Mouse (Mus musculus): ENCODE measurements at regions not wholly inside any gene's neighbourhood (a gene's known extent, or its start where the extent isn't known, plus 50 kb on each side); places are given as distances from the start of the nearest gene placed in this dataset.
"Not testable (repeated sequence)": the region's sequence is repeated elsewhere in the genome, so short reads cannot be mapped to it uniquely, and the experiment has no call there.

- Histone ChIP-seq H3K4me3 (ENCODE audit: low read depth, low read length) (no peak overlapping the region), H3K36me3 (ENCODE audit: control insufficient read depth, insufficient read depth, low read length) (no peaks in the 10 kb centered on the region), H3K9ac (ENCODE audit: low read length) (no peak overlapping the region), H3K27me3 (ENCODE audit: control insufficient read depth, insufficient read depth, low read length) (no peaks in the 10 kb centered on the region), H3K27ac (replicated peaks; ENCODE audit: low read depth, low read length) (no peak overlapping the region), H3K9me3 (ENCODE audit: control insufficient read depth, low read length) (no peaks in the 10 kb centered on the region), H3K4me2 (ENCODE audit: low read depth, severe bottlenecking) (no peak overlapping the region), H3K4me1 (ENCODE audit: control insufficient read depth, insufficient read depth, low read length) (peaks cover 9% of the 10 kb centered on the region)
- DNase-seq (ENCODE audit: low spot score) (no peak), ATAC-seq (ENCODE audit: insufficient number of reproducible peaks, low FRiP score, low TSS enrichment, low read depth) (no peak)
- WGBS, result 72% methylated on average over 3 of the region's 3 CpGs
Measured at GRCm38 (mm10) chr13:42000966-42001365, 50.9 kb upstream of the Hivep1 start.

GRCm38 (mm10) chr13:41997883-41998282 is 53.9 kb upstream of the Hivep1 start:
- Histone ChIP-seq H3K27ac (replicated peaks; ENCODE audit: low read depth, low read length) (0 out of 2 replicates have a peak overlapping the region, but pooled peaks have one; percentile 15), H3K9ac (ENCODE audit: low read length) (no peak overlapping the region), H3K4me3 (ENCODE audit: low read depth, low read length) (no peak overlapping the region), H3K4me2 (ENCODE audit: low read depth, severe bottlenecking) (peak overlapping the region; percentile 0; the same call in 1 of the 2 replicates), H3K36me3 (ENCODE audit: control insufficient read depth, insufficient read depth, low read length) (no peaks in the 10 kb centered on the region), H3K27me3 (ENCODE audit: control insufficient read depth, insufficient read depth, low read length) (no peaks in the 10 kb centered on the region), H3K9me3 (ENCODE audit: control insufficient read depth, low read length) (no peaks in the 10 kb centered on the region), H3K4me1 (ENCODE audit: control insufficient read depth, insufficient read depth, low read length) (peaks cover 9% of the 10 kb centered on the region)
- peak; percentile 85 for ATAC-seq (ENCODE audit: insufficient number of reproducible peaks, low FRiP score, low TSS enrichment, low read depth)
- 11% methylated on average over 9 of the region's 9 CpGs for WGBS
- DNase-seq (ENCODE audit: low spot score), result peak; percentile 79

- ATAC-seq (ENCODE audit: insufficient number of reproducible peaks, low FRiP score, low TSS enrichment, low read depth), result no peak
- Histone ChIP-seq H3K27me3 (ENCODE audit: control insufficient read depth, insufficient read depth, low read length) (no peaks in the 10 kb centered on the region), H3K9me3 (ENCODE audit: control insufficient read depth, low read length) (no peaks in the 10 kb centered on the region), H3K4me3 (ENCODE audit: low read depth, low read length) (no peak overlapping the region), H3K36me3 (ENCODE audit: control insufficient read depth, insufficient read depth, low read length) (no peaks in the 10 kb centered on the region), H3K9ac (ENCODE audit: low read length) (no peak overlapping the region), H3K4me1 (ENCODE audit: control insufficient read depth, insufficient read depth, low read length) (peaks cover 9% of the 10 kb centered on the region), H3K27ac (replicated peaks; ENCODE audit: low read depth, low read length) (no peak overlapping the region), H3K4me2 (ENCODE audit: low read depth, severe bottlenecking) (no peak overlapping the region)
- no peak for DNase-seq (ENCODE audit: low spot score)
- 65% methylated on average over 3 of the region's 3 CpGs for WGBS
Measured at GRCm38 (mm10) chr13:41994126-41994525, 57.7 kb upstream of the Hivep1 start.

GRCm38 (mm10) chr13:41975918-41976317 is 75.9 kb upstream of the Hivep1 start:
- H3K36me3 ChIP-seq (ENCODE audit: control insufficient read depth, insufficient read depth, low read length), result no peaks in the 10 kb centered on the region
- H3K27me3 ChIP-seq (ENCODE audit: control insufficient read depth, insufficient read depth, low read length), result no peaks in the 10 kb centered on the region
- no peaks in the 10 kb centered on the region for H3K9me3 ChIP-seq (ENCODE audit: control insufficient read depth, low read length)
- H3K4me3 ChIP-seq (ENCODE audit: low read depth, low read length), result no peak overlapping the region
- no peak for ATAC-seq (ENCODE audit: insufficient number of reproducible peaks, low FRiP score, low TSS enrichment, low read depth)
- DNase-seq (ENCODE audit: low spot score), result no peak
- no peak overlapping the region for H3K4me2 ChIP-seq (ENCODE audit: low read depth, severe bottlenecking)
- H3K9ac ChIP-seq (ENCODE audit: low read length), result no peak overlapping the region
- 71% methylated on average over 3 of the region's 3 CpGs for WGBS
- no peak overlapping the region for H3K27ac ChIP-seq (replicated peaks; ENCODE audit: low read depth, low read length)
- H3K4me1 ChIP-seq (ENCODE audit: control insufficient read depth, insufficient read depth, low read length), result no peaks in the 10 kb centered on the region

GRCm38 (mm10) chr13:41962915-41963314 is 88.9 kb upstream of the Hivep1 start:
- 78% methylated on average over 3 of the region's 3 CpGs for WGBS
- no peak for ATAC-seq (ENCODE audit: insufficient number of reproducible peaks, low FRiP score, low TSS enrichment, low read depth)

GRCm38 (mm10) chr13:41960960-41961359 is 90.9 kb upstream of the Hivep1 start:
- H3K36me3 ChIP-seq (ENCODE audit: control insufficient read depth, insufficient read depth, low read length); H3K4me3 ChIP-seq (ENCODE audit: low read depth, low read length); H3K4me1 ChIP-seq (ENCODE audit: control insufficient read depth, insufficient read depth, low read length); DNase-seq (ENCODE audit: low spot score); ATAC-seq (ENCODE audit: insufficient number of reproducible peaks, low FRiP score, low TSS enrichment, low read depth); H3K27ac ChIP-seq (replicated peaks; ENCODE audit: low read depth, low read length); H3K4me2 ChIP-seq (ENCODE audit: low read depth, severe bottlenecking); H3K9me3 ChIP-seq (ENCODE audit: control insufficient read depth, low read length); H3K9ac ChIP-seq (ENCODE audit: low read length); H3K27me3 ChIP-seq (ENCODE audit: control insufficient read depth, insufficient read depth, low read length): not testable (repeated sequence)
- 92% methylated on average over 3 of the region's 3 CpGs for WGBS

More at GRCm38 (mm10) chr13:41962915-41963314, 88.9 kb upstream of the Hivep1 start:
- no peak overlapping the region for H3K4me3 ChIP-seq (ENCODE audit: low read depth, low read length)
- DNase-seq (ENCODE audit: low spot score), result no peak
- no peaks in the 10 kb centered on the region for H3K9me3 ChIP-seq (ENCODE audit: control insufficient read depth, low read length)
- no peaks in the 10 kb centered on the region for H3K4me1 ChIP-seq (ENCODE audit: control insufficient read depth, insufficient read depth, low read length)
- H3K4me2 ChIP-seq (ENCODE audit: low read depth, severe bottlenecking), result no peak overlapping the region
- no peaks in the 10 kb centered on the region for H3K36me3 ChIP-seq (ENCODE audit: control insufficient read depth, insufficient read depth, low read length)
- H3K27ac ChIP-seq (replicated peaks; ENCODE audit: low read depth, low read length), result no peak overlapping the region
- H3K27me3 ChIP-seq (ENCODE audit: control insufficient read depth, insufficient read depth, low read length), result no peaks in the 10 kb centered on the region
- no peak overlapping the region for H3K9ac ChIP-seq (ENCODE audit: low read length)

- no peak for DNase-seq (ENCODE audit: low spot score)
- no peaks in the 10 kb centered on the region for H3K36me3 ChIP-seq (ENCODE audit: control insufficient read depth, insufficient read depth, low read length)
- H3K4me3 ChIP-seq (ENCODE audit: low read depth, low read length), result no peak overlapping the region
- H3K9ac ChIP-seq (ENCODE audit: low read length), result no peak overlapping the region
- WGBS, result 83% methylated on average over 4 of the region's 4 CpGs
- no peaks in the 10 kb centered on the region for H3K4me1 ChIP-seq (ENCODE audit: control insufficient read depth, insufficient read depth, low read length)
- H3K9me3 ChIP-seq (ENCODE audit: control insufficient read depth, low read length), result no peaks in the 10 kb centered on the region
- H3K27me3 ChIP-seq (ENCODE audit: control insufficient read depth, insufficient read depth, low read length), result no peaks in the 10 kb centered on the region
- H3K27ac ChIP-seq (replicated peaks; ENCODE audit: low read depth, low read length), result no peak overlapping the region
- ATAC-seq (ENCODE audit: insufficient number of reproducible peaks, low FRiP score, low TSS enrichment, low read depth), result no peak
- no peak overlapping the region for H3K4me2 ChIP-seq (ENCODE audit: low read depth, severe bottlenecking)
Measured at GRCm38 (mm10) chr13:41957932-41958331, 93.9 kb upstream of the Hivep1 start.

GRCm38 (mm10) chr13:41955884-41956283 is 95.9 kb upstream of the Hivep1 start:
- no peaks in the 10 kb centered on the region for H3K4me1 ChIP-seq (ENCODE audit: control insufficient read depth, insufficient read depth, low read length)
- H3K4me2 ChIP-seq (ENCODE audit: low read depth, severe bottlenecking), result no peak overlapping the region
- 94% methylated on average over 4 of the region's 4 CpGs for WGBS
- H3K9me3 ChIP-seq (ENCODE audit: control insufficient read depth, low read length), result no peaks in the 10 kb centered on the region
- H3K27ac ChIP-seq (replicated peaks; ENCODE audit: low read depth, low read length), result no peak overlapping the region
- no peak overlapping the region for H3K4me3 ChIP-seq (ENCODE audit: low read depth, low read length)
- ATAC-seq (ENCODE audit: insufficient number of reproducible peaks, low FRiP score, low TSS enrichment, low read depth) (no peak), DNase-seq (ENCODE audit: low spot score) (no peak)
- no peaks in the 10 kb centered on the region for H3K36me3 ChIP-seq (ENCODE audit: control insufficient read depth, insufficient read depth, low read length)
- no peak overlapping the region for H3K9ac ChIP-seq (ENCODE audit: low read length)
- no peaks in the 10 kb centered on the region for H3K27me3 ChIP-seq (ENCODE audit: control insufficient read depth, insufficient read depth, low read length)

GRCm38 (mm10) chr13:41955198-41955597 is 96.6 kb upstream of the Hivep1 start:
- H3K27me3 ChIP-seq (ENCODE audit: control insufficient read depth, insufficient read depth, low read length), result no peaks in the 10 kb centered on the region
- no peak overlapping the region for H3K27ac ChIP-seq (replicated peaks; ENCODE audit: low read depth, low read length)
- no peaks in the 10 kb centered on the region for H3K36me3 ChIP-seq (ENCODE audit: control insufficient read depth, insufficient read depth, low read length)
- DNase-seq (ENCODE audit: low spot score) (no peak), ATAC-seq (ENCODE audit: insufficient number of reproducible peaks, low FRiP score, low TSS enrichment, low read depth) (no peak)
- H3K4me2 ChIP-seq (ENCODE audit: low read depth, severe bottlenecking), result no peak overlapping the region
- no peak overlapping the region for H3K9ac ChIP-seq (ENCODE audit: low read length)
- H3K9me3 ChIP-seq (ENCODE audit: control insufficient read depth, low read length), result no peaks in the 10 kb centered on the region
- 67% methylated on average over 3 of the region's 3 CpGs for WGBS
- H3K4me1 ChIP-seq (ENCODE audit: control insufficient read depth, insufficient read depth, low read length), result no peaks in the 10 kb centered on the region
- H3K4me3 ChIP-seq (ENCODE audit: low read depth, low read length), result no peak overlapping the region
